Mouse (Mus musculus): ENCODE results near the gene Olfr874.

GRCm38 (mm10) chr9:37782766-37783260, 37.9 kb downstream of the Olfr874 start:
- TF ChIP-seq REST (IDR thresholded peaks at IDR 0.05; ENCODE audit: insufficient read depth, insufficient read length) (no peak), POLR2A (IDR thresholded peaks at IDR 0.05; ENCODE audit: insufficient read length, low read depth) (no peak), MYOD1 (IDR thresholded peaks at IDR 0.05; ENCODE audit: control insufficient read depth in 1 of 3, insufficient read length in 2 of 3, low read depth in 2 of 3) (no peak), MAX (IDR thresholded peaks at IDR 0.05; ENCODE audit: low read depth) (no peak), POLR2AphosphoS2 (IDR thresholded peaks at IDR 0.05; ENCODE audit: insufficient read length, low read depth) (no peak), MYOG (IDR thresholded peaks at IDR 0.05; ENCODE audit: control insufficient read depth in 1 of 3, insufficient read depth in 1 of 3, insufficient read length in 2 of 3, low read depth in 2 of 3) (no peak), CEBPB (IDR thresholded peaks at IDR 0.05; ENCODE audit: insufficient read depth, poor library complexity, severe bottlenecking) (no peak), USF1 (IDR thresholded peaks at IDR 0.05; ENCODE audit: low read depth) (no peak), E2F4 (IDR thresholded peaks at IDR 0.05; ENCODE audit: insufficient read depth) (no peak), TCF12 (IDR thresholded peaks at IDR 0.05; ENCODE audit: insufficient read depth, poor library complexity, severe bottlenecking) (no peak)
